Mouse (Mus musculus) midbrain, embryonic 16.5 days (tissue): ENCODE data around the gene Tjp1. TPM values are rescaled to one million over a fixed set of nuclear protein-coding genes. Genes with fewer than 3 reads are reported as not detected.

Source experiments
- ATAC-seq: fragments of 200-750 bp; cut with Nextera tagmentation; 2 replicates; pipeline ENCODE4 v1.8.0; 2017; ENCODE audit warnings: moderate TSS enrichment
- H3K27ac ChIP-seq: fragments of 300-500 bp; sonication (generic); 2 replicates; pipeline ENCODE4 v1.5.1; 2014; ENCODE audit warnings: mild to moderate bottlenecking, low read length, mixed read lengths
- H3K27me3 ChIP-seq: fragments of 300-500 bp; sonication (generic); 2 replicates; pipeline ENCODE4 v1.6.1; 2014; ENCODE audit warnings: low read depth, low read length, mixed read lengths; ENCODE audit not compliant: control insufficient read depth, insufficient read depth
- H3K36me3 ChIP-seq: fragments of 300-500 bp; sonication (generic); 2 replicates; pipeline ENCODE4 v1.6.1; 2014; ENCODE audit warnings: mild to moderate bottlenecking, low read length, moderate library complexity, mixed read lengths; ENCODE audit not compliant: control insufficient read depth, insufficient read depth
- H3K4me1 ChIP-seq: fragments of 300-500 bp; sonication (generic); 2 replicates; pipeline ENCODE4 v1.6.1; 2014; ENCODE audit warnings: mild to moderate bottlenecking, low read length, mixed read lengths; ENCODE audit not compliant: control insufficient read depth, insufficient read depth
- H3K4me2 ChIP-seq: fragments of 300-500 bp; sonication (generic); 2 replicates; pipeline ENCODE4 v1.6.1; 2014; ENCODE audit warnings: mild to moderate bottlenecking, low read length, mixed read lengths
- H3K4me3 ChIP-seq: fragments of 300-500 bp; sonication (generic); 2 replicates; pipeline ENCODE4 v1.5.1; 2014; ENCODE audit warnings: low read depth, mild to moderate bottlenecking, low read length, moderate library complexity, mixed read lengths
- H3K9ac ChIP-seq: fragments of 300-500 bp; sonication (generic); 2 replicates; pipeline ENCODE4 v1.6.1; 2014; ENCODE audit warnings: low read depth, low read length, mixed read lengths
- H3K9me3 ChIP-seq: fragments of 300-500 bp; sonication (generic); replicated peaks from 2 replicates; pipeline ENCODE4 v1.6.1; 2014; ENCODE audit warnings: mild to moderate bottlenecking, low read length, mixed read lengths; ENCODE audit not compliant: control insufficient read depth, poor library complexity, severe bottlenecking
- WGBS: fragments of 180-500 bp; shearing (Covaris S2); extraction: QIAGEN DNeasy Blood & Tissue Kit; methylation state at CpG from one replicate; pipeline ENCODE4 v1.1.7; 2014; 5-methylcytosine and 5-hydroxymethylcytosine counted together
- polyA plus RNA-seq: library from polyadenylated mRNA; unstranded; fragments of >200 nt; fragmentation: Nextera tagmentation; extraction: Ambion mirVana; gene quantifications from 2 replicates; pipeline ENCODE4 v1.2.1, GENCODE M21; 2015

Tjp1 gene
- polyA plus RNA-seq, 1 experiment from 2014 or later = 25.7 TPM

DNA sequence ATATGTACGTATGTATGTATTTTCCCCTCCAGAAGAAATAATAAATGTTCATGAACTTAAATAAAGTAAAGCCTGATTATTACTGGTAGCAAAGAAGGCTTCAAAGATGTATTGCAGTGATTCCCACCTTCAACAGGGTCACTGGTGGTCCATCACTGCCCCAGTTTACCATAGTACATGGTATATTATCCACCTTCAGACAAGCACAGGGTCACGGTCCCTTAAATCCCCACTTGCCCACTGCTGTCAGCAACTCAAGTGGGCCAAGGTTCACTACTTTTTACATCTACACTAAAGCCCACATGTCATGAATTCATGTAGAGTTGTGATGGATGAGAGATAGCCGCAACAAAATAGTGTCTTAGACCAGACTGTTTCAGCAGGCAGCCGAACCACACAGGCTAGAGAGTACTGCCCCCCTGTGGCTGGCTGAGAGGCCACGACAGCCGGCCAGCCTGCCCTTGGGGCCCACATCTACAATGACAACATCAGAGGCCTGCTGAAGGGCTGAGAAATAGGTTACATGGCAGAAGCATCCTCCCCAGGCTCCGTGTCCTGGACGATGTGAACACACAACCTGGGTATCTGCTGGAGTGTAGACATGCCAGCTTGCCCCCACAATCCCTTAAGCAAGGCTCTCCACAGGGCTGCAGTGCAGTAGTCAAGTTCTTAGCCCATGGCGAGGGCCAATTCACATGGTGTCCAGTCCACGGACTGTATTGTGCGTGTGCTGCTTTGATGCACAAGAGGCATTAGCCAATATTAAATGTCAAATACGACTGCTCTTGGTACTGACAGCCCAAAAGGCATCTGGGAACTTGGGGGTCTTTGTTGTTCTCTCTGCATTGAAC, 29.6 kb downstream of the Tjp1 start:
- Histone ChIP-seq H3K9me3 (no peaks in the 10 kb centered on the region), H3K36me3 (no peaks in the 10 kb centered on the region), H3K27me3 (no peaks in the 10 kb centered on the region), H3K4me3 (no peak overlapping the region), H3K9ac (no peak overlapping the region), H3K4me2 (no peak overlapping the region), H3K4me1 (peaks cover 2% of the 10 kb centered on the region; the same call in 1 of the 2 replicates), H3K27ac (no peak overlapping the region)
- 51% methylated on average over 12 of the region's 12 CpGs for WGBS
- peak; percentile 21; the same call in 1 of the 2 replicates for ATAC-seq

DNA sequence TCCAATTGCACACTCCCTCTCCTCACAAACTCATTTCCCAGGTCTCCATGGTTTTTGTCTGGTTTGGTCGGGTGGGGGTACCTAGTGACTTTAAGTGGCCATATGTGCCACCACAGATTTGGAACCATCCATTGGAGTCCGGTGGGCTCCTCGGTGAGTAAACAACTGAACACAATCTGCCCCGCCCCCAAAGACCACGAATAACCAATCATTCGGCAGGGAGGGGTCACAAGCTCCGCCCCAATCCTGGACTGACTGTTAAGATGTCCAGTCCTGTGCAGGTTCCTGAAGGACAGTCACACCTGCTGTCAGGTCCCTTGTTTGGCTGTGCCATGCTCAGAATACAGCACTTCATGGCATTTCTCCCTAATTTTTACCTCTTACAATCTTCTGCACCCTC, 37.1 kb downstream of the Tjp1 start:
- WGBS = 80% methylated on average over 7 of the region's 7 CpGs
- Histone ChIP-seq H3K27me3 (no peaks in the 10 kb centered on the region), H3K9me3 (no peaks in the 10 kb centered on the region), H3K9ac (no peak overlapping the region), H3K36me3 (no peaks in the 10 kb centered on the region), H3K4me3 (no peak overlapping the region), H3K4me1 (no peaks in the 10 kb centered on the region), H3K27ac (no peak overlapping the region), H3K4me2 (no peak overlapping the region)
- no peak for ATAC-seq

DNA sequence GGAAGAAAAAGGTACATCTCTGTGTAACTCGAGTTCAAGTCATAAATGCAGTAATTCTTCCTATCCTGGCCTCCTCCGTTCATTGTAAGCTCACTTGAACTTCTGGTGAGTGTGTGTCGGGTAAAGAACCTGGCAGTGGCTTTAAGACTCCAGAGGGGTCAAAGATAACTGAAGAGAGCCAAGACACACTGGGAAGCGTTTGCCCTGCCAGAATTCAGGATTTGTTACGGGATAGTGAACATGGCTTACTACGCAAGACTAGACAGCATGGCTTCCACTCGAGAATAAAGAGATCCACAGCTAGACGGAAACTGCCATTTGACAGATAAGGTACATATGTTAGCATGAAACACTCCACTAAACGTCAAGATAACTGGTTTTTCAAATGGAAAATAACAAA, 37.8 kb downstream of the Tjp1 start:
- ATAC-seq = no peak
- Histone ChIP-seq H3K4me1 (no peaks in the 10 kb centered on the region), H3K9ac (no peak overlapping the region), H3K9me3 (no peaks in the 10 kb centered on the region), H3K27ac (no peak overlapping the region), H3K4me3 (no peak overlapping the region), H3K4me2 (no peak overlapping the region), H3K36me3 (no peaks in the 10 kb centered on the region), H3K27me3 (no peaks in the 10 kb centered on the region)
- 70% methylated on average over 9 of the region's 9 CpGs for WGBS

DNA sequence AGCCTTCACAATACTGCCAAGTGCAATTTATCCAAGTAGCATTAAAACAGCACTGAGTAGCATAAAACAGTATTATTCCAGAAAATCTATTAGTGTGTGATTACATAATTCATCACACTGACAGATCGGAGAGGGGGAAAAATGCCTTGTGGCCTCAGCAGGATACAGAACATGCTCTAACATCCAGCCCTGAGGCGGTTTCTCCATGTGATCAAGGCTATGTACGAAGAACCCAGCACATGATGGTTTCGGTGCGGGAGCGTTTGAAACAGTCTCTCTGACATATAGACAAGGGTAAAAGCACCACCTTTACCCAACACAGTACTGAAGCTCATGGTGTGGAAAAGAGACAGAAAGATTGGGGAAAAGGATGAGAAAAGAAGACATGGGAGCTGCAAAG, 38.4 kb downstream of the Tjp1 start:
- Histone ChIP-seq H3K27ac (no peak overlapping the region), H3K27me3 (no peaks in the 10 kb centered on the region), H3K4me3 (no peak overlapping the region), H3K9me3 (no peaks in the 10 kb centered on the region), H3K36me3 (no peaks in the 10 kb centered on the region), H3K9ac (no peak overlapping the region), H3K4me1 (no peaks in the 10 kb centered on the region), H3K4me2 (no peak overlapping the region)
- WGBS = 82% methylated on average over 6 of the region's 6 CpGs
- ATAC-seq = no peak

DNA sequence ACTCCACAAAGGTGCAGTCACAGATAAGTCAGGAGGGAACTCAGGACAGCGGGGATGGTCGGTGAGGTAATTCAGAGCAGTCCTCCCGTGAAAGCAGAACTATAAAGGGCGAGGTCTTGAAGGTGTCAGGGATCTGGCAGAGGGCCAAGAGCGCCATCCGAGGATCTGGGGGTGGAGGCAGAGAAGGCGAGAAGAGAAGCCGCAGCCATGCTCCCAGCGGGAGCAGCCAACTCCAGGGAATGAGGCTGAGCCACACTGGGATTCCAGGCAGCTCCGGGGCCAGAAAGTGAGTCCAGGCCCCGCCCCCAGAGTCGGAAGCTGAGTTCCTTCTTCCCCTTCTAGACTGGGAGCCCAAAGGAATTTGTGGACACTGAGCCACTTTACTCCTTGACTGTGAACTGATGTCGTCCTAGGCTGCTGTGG, 41.3 kb downstream of the Tjp1 start:
- peak overlapping the region; percentile 19; the same call in 1 of the 2 replicates for H3K4me2 ChIP-seq
- H3K9me3 ChIP-seq = no peaks in the 10 kb centered on the region
- no peak for ATAC-seq
- H3K27me3 ChIP-seq = no peaks in the 10 kb centered on the region
- no peak overlapping the region for H3K27ac ChIP-seq
- 12% methylated on average over 13 of the region's 13 CpGs for WGBS
- no peak overlapping the region for H3K4me3 ChIP-seq
- H3K36me3 ChIP-seq = no peaks in the 10 kb centered on the region
- no peaks in the 10 kb centered on the region for H3K4me1 ChIP-seq
- H3K9ac ChIP-seq = no peak overlapping the region

DNA sequence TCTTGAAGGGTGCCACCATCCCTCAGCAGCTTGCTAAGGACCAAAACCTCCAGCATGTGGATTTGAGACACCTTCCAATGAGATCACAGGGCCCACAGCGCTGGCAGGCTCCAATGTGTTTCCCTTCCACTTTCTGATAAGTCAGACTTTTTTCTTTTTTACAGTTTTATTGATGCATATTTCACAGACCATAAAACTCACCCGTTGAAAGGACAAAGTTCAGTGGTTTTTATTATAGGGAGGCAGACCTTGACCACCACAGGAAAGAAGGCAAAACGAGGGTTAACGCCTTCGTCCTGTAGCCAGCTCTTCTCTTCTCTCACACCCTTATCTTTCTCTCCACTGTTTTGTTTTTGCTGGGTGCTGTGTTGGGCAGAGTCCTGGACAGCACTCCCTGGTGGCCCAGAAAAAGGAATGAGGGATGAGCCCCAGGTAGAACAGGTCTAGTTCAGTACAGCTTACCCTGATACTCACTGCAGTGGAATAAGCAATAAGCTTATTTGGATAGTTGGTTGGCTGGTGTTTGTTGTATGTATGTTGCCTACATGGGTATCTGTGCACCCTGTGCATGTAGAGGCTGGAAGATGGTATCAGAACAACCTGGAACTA, 43.3 kb downstream of the Tjp1 start:
- no peak overlapping the region for H3K4me2 ChIP-seq
- no peaks in the 10 kb centered on the region for H3K27me3 ChIP-seq
- no peaks in the 10 kb centered on the region for H3K9me3 ChIP-seq
- no peak overlapping the region for H3K4me3 ChIP-seq
- 83% methylated on average over 5 of the region's 5 CpGs for WGBS
- H3K27ac ChIP-seq = no peak overlapping the region
- H3K4me1 ChIP-seq = no peaks in the 10 kb centered on the region
- no peak overlapping the region for H3K9ac ChIP-seq
- no peak for ATAC-seq
- H3K36me3 ChIP-seq = no peaks in the 10 kb centered on the region

DNA sequence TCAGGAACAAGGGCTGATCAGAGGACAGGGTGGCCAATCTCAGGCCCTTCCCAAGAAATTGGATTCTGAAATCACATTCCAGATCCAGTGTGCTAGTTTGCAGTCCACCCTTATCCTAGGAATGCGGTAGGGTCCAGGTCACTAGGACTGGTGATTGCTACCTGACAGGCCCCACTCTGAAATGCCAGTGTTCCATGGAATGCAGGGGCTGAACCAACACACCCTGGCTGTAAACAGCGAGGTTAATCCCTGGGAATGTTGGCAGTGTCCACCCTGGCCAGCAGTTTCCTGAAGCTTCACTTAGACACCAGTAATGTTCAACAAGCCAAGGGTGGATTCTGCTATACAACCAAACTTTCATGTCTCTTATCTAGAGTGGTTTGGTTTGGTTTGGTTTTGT, 45.4 kb downstream of the Tjp1 start:
- Histone ChIP-seq H3K27ac (no peak overlapping the region), H3K36me3 (no peaks in the 10 kb centered on the region), H3K4me3 (no peak overlapping the region), H3K4me1 (no peaks in the 10 kb centered on the region), H3K4me2 (no peak overlapping the region), H3K9ac (no peak overlapping the region), H3K9me3 (no peaks in the 10 kb centered on the region), H3K27me3 (no peaks in the 10 kb centered on the region)
- WGBS = 74% methylated on average over 2 of the region's 2 CpGs
- ATAC-seq = no peak

DNA sequence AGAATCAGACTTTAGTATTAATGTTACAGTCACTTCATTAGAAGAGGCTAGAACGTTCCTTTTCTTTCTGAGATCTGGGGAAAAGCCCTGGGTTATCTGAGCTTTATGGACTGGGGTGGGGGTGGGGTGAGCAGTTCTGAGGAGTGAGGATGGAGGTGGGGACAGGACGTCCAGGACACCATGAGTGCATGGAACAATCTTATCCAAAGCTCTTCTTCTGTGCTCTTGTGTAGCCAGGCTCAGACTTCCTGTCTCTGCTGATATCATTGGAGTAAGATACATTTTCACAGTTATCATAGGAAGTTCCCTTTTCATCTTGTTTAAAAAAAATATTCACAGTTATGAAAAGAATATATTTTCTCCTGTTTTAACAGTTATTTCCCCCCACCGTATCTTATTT, 55.5 kb downstream of the Tjp1 start:
- H3K4me3 ChIP-seq = no peak overlapping the region
- 82% methylated on average over 3 of the region's 3 CpGs for WGBS
- ATAC-seq = no peak
- no peaks in the 10 kb centered on the region for H3K27me3 ChIP-seq
- H3K9me3 ChIP-seq = no peaks in the 10 kb centered on the region
- H3K4me1 ChIP-seq = 0 out of 2 replicates have a peak, but pooled peaks cover 3% of the 10 kb centered on the region
- no peaks in the 10 kb centered on the region for H3K36me3 ChIP-seq
- H3K4me2 ChIP-seq = no peak overlapping the region
- H3K9ac ChIP-seq = no peak overlapping the region
- no peak overlapping the region for H3K27ac ChIP-seq

DNA sequence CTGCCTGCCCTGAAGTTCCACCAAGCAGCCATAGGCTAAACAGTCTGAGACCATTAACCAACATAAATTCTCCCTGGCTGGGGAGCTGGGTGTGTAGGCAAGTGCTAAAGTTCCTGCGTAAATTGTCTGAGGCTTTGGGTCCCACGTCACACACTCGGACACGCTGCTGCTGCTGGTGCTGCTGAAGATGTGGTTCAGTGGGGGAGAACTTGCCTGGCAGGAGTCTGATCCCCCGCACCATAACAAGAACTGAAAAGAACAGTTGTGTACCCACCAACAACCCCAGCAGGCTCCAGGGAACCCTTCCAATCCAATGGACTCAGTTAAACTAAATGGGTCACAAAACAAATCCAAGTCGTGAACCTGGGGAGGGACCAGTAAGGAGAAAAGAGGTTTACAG, 56.2 kb downstream of the Tjp1 start:
- no peak for ATAC-seq
- H3K9me3 ChIP-seq = no peaks in the 10 kb centered on the region
- H3K36me3 ChIP-seq = no peaks in the 10 kb centered on the region
- 0 out of 2 replicates have a peak, but pooled peaks cover 3% of the 10 kb centered on the region for H3K4me1 ChIP-seq
- no peak overlapping the region for H3K4me3 ChIP-seq
- H3K27ac ChIP-seq = no peak overlapping the region
- 88% methylated on average over 6 of the region's 6 CpGs for WGBS
- no peak overlapping the region for H3K4me2 ChIP-seq
- H3K9ac ChIP-seq = no peak overlapping the region
- H3K27me3 ChIP-seq = no peaks in the 10 kb centered on the region
